Mouse (Mus musculus) kidney, postnatal 0 days (tissue): ENCODE data around the gene Hspb9. TPM values are rescaled to one million over a fixed set of nuclear protein-coding genes. Genes with fewer than 3 reads are reported as not detected.

ENCODE experiments used
- ATAC-seq: fragments of 200-750 bp; cut with Nextera tagmentation; replicated peaks from 2 replicates; pipeline ENCODE4 v1.8.0; 2017; ENCODE audit warnings: low read depth, moderate number of reproducible peaks, moderate TSS enrichment, moderate library complexity; ENCODE audit not compliant: low FRiP score
- DNase-seq: peaks from one replicate; pipeline ENCODE4 v3.0.0-alpha.2; 2016; ENCODE audit warnings: low spot score
- H3K27ac ChIP-seq: fragments of 300-500 bp; sonication (generic); 2 replicates; pipeline ENCODE4 v1.5.1; 2014; ENCODE audit warnings: mild to moderate bottlenecking
- H3K27me3 ChIP-seq: fragments of 300-500 bp; sonication (generic); 2 replicates; pipeline ENCODE4 v1.6.1; 2014; ENCODE audit warnings: low read length, mixed read lengths; ENCODE audit not compliant: insufficient read depth
- H3K36me3 ChIP-seq: fragments of 300-500 bp; sonication (generic); 2 replicates; pipeline ENCODE4 v1.6.1; 2014; ENCODE audit warnings: low read length, mixed read lengths; ENCODE audit not compliant: insufficient read depth
- H3K4me1 ChIP-seq: fragments of 300-500 bp; sonication (generic); replicated peaks from 2 replicates; pipeline ENCODE4 v1.6.1; 2014; ENCODE audit warnings: antibody characterized with exemption, low read length, mixed read lengths; ENCODE audit not compliant: insufficient read depth
- H3K4me2 ChIP-seq: fragments of 300-500 bp; sonication (generic); 2 replicates; pipeline ENCODE4 v1.6.1; 2014; ENCODE audit warnings: mild to moderate bottlenecking, low read length, moderate library complexity, mixed read lengths
- H3K4me3 ChIP-seq: fragments of 300-500 bp; sonication (generic); replicated peaks from 2 replicates; pipeline ENCODE4 v1.5.1; 2014; ENCODE audit warnings: low read depth, low read length
- H3K9ac ChIP-seq: fragments of 300-500 bp; sonication (generic); 2 replicates; pipeline ENCODE4 v1.6.1; 2014; ENCODE audit warnings: low read depth, low read length
- H3K9me3 ChIP-seq: fragments of 300-500 bp; sonication (generic); replicated peaks from 2 replicates; pipeline ENCODE4 v1.6.1; 2016; ENCODE audit warnings: low read length, inconsistent platforms, mixed read lengths
- CTCF ChIP-seq: IDR thresholded peaks from 2 replicates; pipeline ENCODE4 v1.5.1; 2016; ENCODE audit warnings: antibody characterized with exemption, low read depth, mild to moderate bottlenecking, moderate library complexity
- WGBS: fragments of 180-500 bp; shearing (Covaris S2); extraction: QIAGEN DNeasy Blood & Tissue Kit; methylation state at CpG from one replicate; pipeline ENCODE4 v1.1.7; 2014; 5-methylcytosine and 5-hydroxymethylcytosine counted together
- polyA plus RNA-seq: library from polyadenylated mRNA; unstranded; fragments of >200 nt; fragmentation: Nextera tagmentation; extraction: Ambion mirVana; gene quantifications from 2 replicates; pipeline ENCODE4 v1.2.1, GENCODE M21; 2015

The Hspb9 gene
- polyA plus RNA-seq, 1 experiment from 2014 or later: 0.37 TPM

GRCm38 (mm10) chr11:100711783-100712615 lies 1.7 kb upstream of the Hspb9 start, which contains the start of gene Kat2a:
Gene Kat2a (minus strand): TSS chr11:100712465.
- H3K4me3 ChIP-seq: peak within 1 kb of the TSS; percentile 86
- DNase-seq (peak; percentile 92), ATAC-seq (peak; percentile 79)
- H3K9ac ChIP-seq: peak within 1 kb of the TSS; percentile 87
- no peak for TF ChIP-seq CTCF
- H3K36me3 ChIP-seq: peaks cover 40% of the 10 kb centered on the region
- H3K4me1 ChIP-seq: peaks cover 19% of the 10 kb centered on the region; the same call in 1 of the 2 replicates
- H3K27me3 ChIP-seq: no peaks in the 10 kb centered on the region
- H3K27ac ChIP-seq: peak within 1 kb of the TSS; percentile 70
- H3K4me2 ChIP-seq: peak within 1 kb of the TSS; percentile 89
- 1% methylated on average over 47 of the region's 48 CpGs for WGBS
- H3K9me3 ChIP-seq: no peaks in the 10 kb centered on the region

DNA sequence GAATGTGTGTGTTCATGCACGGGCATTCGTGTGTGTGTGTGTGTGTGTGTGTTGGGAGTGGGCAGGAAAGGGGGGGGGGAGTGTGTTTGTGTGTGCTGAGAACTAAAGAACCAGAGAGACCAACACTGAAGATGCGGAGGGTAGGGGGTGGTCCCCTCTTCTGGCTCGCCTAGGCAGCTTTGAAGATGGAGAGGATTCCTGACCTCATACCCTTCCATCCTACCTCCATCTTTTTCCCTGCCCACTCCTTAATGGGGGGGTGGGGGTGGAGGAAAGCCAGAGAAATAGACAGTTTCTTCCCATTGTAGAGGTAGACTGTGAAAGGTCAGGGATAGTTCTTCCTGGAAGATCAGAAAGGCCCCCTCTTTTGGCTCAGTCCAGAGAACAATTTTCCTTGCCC lies 476 bp upstream of the Hspb9 start:
- Histone ChIP-seq H3K4me3 (no peak overlapping the region; the same call in 1 of the 2 replicates), H3K9me3 (no peaks in the 10 kb centered on the region), H3K4me2 (peak overlapping the region; percentile 58), H3K9ac (0 out of 2 replicates have a peak overlapping the region, but pooled peaks have one; percentile 50), H3K36me3 (peaks cover 36% of the 10 kb centered on the region), H3K27me3 (no peaks in the 10 kb centered on the region), H3K27ac (peak overlapping the region; percentile 70), H3K4me1 (peaks cover 19% of the 10 kb centered on the region; the same call in 1 of the 2 replicates)
- no peak for DNase-seq
- TF ChIP-seq CTCF: no peak
- 74% methylated on average over 4 of the region's 4 CpGs for WGBS
- ATAC-seq: no peak

DNA sequence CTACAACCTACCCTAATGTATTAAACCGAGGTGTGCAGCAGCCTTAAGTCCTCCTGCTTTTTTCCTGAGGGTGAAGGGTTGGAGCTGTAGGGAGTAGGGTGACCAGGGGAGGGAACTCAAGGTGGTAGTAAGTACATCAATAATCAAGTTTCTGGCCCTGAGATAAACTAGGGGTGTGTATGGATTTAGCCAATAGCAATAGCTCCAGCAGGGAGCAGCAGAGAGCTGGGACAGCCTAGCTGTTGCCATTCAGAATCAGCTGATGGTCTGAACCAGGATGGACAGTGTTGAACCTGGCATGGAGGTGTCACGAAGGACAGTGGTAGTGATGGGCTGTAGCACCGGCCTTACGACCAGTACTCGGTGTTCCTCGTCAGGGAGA lies 875 bp downstream of the Hspb9 start:
- peak overlapping the region; percentile 11; the same call in 1 of the 2 replicates for H3K4me3 ChIP-seq
- peak; percentile 87 for TF ChIP-seq CTCF
- no peaks in the 10 kb centered on the region for H3K9me3 ChIP-seq
- peaks cover 31% of the 10 kb centered on the region for H3K36me3 ChIP-seq
- ATAC-seq: peak; percentile 19
- peak; percentile 87 for DNase-seq
- 49% methylated on average over 6 of the region's 6 CpGs for WGBS
- H3K27me3 ChIP-seq: no peaks in the 10 kb centered on the region
- peaks cover 19% of the 10 kb centered on the region; the same call in 1 of the 2 replicates for H3K4me1 ChIP-seq
- peak overlapping the region; percentile 58 for H3K4me2 ChIP-seq
- H3K27ac ChIP-seq: peak overlapping the region; percentile 70
- peak overlapping the region; percentile 50; the same call in 1 of the 2 replicates for H3K9ac ChIP-seq

- H3K27ac ChIP-seq: no peak overlapping the region
- H3K9me3 ChIP-seq: no peaks in the 10 kb centered on the region
- H3K4me1 ChIP-seq: peaks cover 19% of the 10 kb centered on the region; the same call in 1 of the 2 replicates
- no peak overlapping the region for H3K4me2 ChIP-seq
- H3K4me3 ChIP-seq: no peak overlapping the region
- H3K9ac ChIP-seq: no peak overlapping the region
- TF ChIP-seq CTCF: no peak
- no peak for ATAC-seq
- no peak for DNase-seq
- peaks cover 31% of the 10 kb centered on the region for H3K36me3 ChIP-seq
- no peaks in the 10 kb centered on the region for H3K27me3 ChIP-seq
- WGBS: 87% methylated on average over 6 of the region's 6 CpGs
Observed at GRCm38 (mm10) chr11:100714948-100715347, 1.3 kb downstream of the Hspb9 start.

GRCm38 (mm10) chr11:100716649-100717048 lies 3.0 kb downstream of the Hspb9 start:
- Histone ChIP-seq H3K4me2 (no peak overlapping the region), H3K9me3 (no peaks in the 10 kb centered on the region), H3K4me3 (no peak overlapping the region), H3K36me3 (peaks cover 28% of the 10 kb centered on the region), H3K27ac (no peak overlapping the region), H3K9ac (no peak overlapping the region), H3K4me1 (peaks cover 15% of the 10 kb centered on the region; the same call in 1 of the 2 replicates), H3K27me3 (no peaks in the 10 kb centered on the region)
- no peak for ATAC-seq
- 86% methylated on average over 3 of the region's 3 CpGs for WGBS
- no peak for TF ChIP-seq CTCF
- DNase-seq: no peak

GRCm38 (mm10) chr11:100718462-100718861 lies 4.8 kb downstream of the Hspb9 start:
- Histone ChIP-seq H3K9ac (no peak overlapping the region), H3K36me3 (peaks cover 28% of the 10 kb centered on the region), H3K27ac (0 out of 2 replicates have a peak overlapping the region, but pooled peaks have one; percentile 19), H3K9me3 (no peaks in the 10 kb centered on the region), H3K4me2 (no peak overlapping the region), H3K4me1 (peaks cover 15% of the 10 kb centered on the region; the same call in 1 of the 2 replicates), H3K27me3 (no peaks in the 10 kb centered on the region), H3K4me3 (no peak overlapping the region)
- DNase-seq (no peak), ATAC-seq (no peak)
- 94% methylated on average over 7 of the region's 7 CpGs for WGBS
- TF ChIP-seq CTCF: no peak
